Mouse (Mus musculus) liver, embryonic 15.5 days (tissue): ENCODE data around the gene Cdk4. TPM values are rescaled to one million over a fixed set of nuclear protein-coding genes. Genes with fewer than 3 reads are reported as not detected.
A peak's percentile ranks its signal among the peaks of the same experiment; 100 is the strongest.
"Not testable (repeated sequence)": the region's sequence is repeated elsewhere in the genome, so short reads cannot be mapped to it uniquely, and the experiment has no call there.

Experiments used
- ATAC-seq: fragments of 200-750 bp; cut with Nextera tagmentation; 2 replicates; pipeline ENCODE4 v1.8.0; 2017; ENCODE audit warnings: moderate number of reproducible peaks, mild to moderate bottlenecking, moderate library complexity; ENCODE audit not compliant: insufficient read depth
- H3K27ac ChIP-seq: fragments of 300-500 bp; sonication (generic); replicated peaks from 2 replicates; pipeline ENCODE4 v1.5.1; 2015; ENCODE audit warnings: mild to moderate bottlenecking, inconsistent platforms
- H3K27me3 ChIP-seq: fragments of 300-500 bp; sonication (generic); 2 replicates; pipeline ENCODE4 v1.6.1; 2015; ENCODE audit warnings: mild to moderate bottlenecking, inconsistent platforms
- H3K36me3 ChIP-seq: fragments of 300-500 bp; sonication (generic); replicated peaks from 2 replicates; pipeline ENCODE4 v1.6.1; 2015; ENCODE audit warnings: moderate library complexity, mild to moderate bottlenecking, inconsistent platforms
- H3K4me1 ChIP-seq: fragments of 300-500 bp; sonication (generic); replicated peaks from 2 replicates; pipeline ENCODE4 v1.6.1; 2015; ENCODE audit warnings: inconsistent platforms
- H3K4me2 ChIP-seq: fragments of 300-500 bp; sonication (generic); 2 replicates; pipeline ENCODE4 v1.6.1; 2015; ENCODE audit warnings: moderate library complexity, mild to moderate bottlenecking, inconsistent platforms
- H3K4me3 ChIP-seq: fragments of 300-500 bp; sonication (generic); replicated peaks from 2 replicates; pipeline ENCODE4 v1.5.1; 2015; ENCODE audit warnings: mild to moderate bottlenecking, inconsistent platforms
- H3K9ac ChIP-seq: fragments of 300-500 bp; sonication (generic); 2 replicates; pipeline ENCODE4 v1.6.1; 2015; ENCODE audit warnings: moderate library complexity, mild to moderate bottlenecking, inconsistent platforms
- H3K9me3 ChIP-seq: fragments of 300-500 bp; sonication (generic); replicated peaks from 2 replicates; pipeline ENCODE4 v1.6.1; 2016; ENCODE audit warnings: inconsistent platforms
- WGBS: fragments of 180-500 bp; shearing (Covaris S2); methylation state at CpG from one replicate; pipeline ENCODE4 v1.1.7; 2015; ENCODE audit warnings: mixed read lengths; ENCODE audit not compliant: insufficient replicate concordance; 5-methylcytosine and 5-hydroxymethylcytosine counted together
- polyA plus RNA-seq: library from polyadenylated mRNA; unstranded; fragments of >200 nt; fragmentation: Nextera tagmentation; extraction: Ambion mirVana; gene quantifications from 2 replicates; pipeline ENCODE4 v1.2.1, GENCODE M21; 2015

The Cdk4 gene
- polyA plus RNA-seq, 1 experiment from 2014 or later = 361 TPM

DNA sequence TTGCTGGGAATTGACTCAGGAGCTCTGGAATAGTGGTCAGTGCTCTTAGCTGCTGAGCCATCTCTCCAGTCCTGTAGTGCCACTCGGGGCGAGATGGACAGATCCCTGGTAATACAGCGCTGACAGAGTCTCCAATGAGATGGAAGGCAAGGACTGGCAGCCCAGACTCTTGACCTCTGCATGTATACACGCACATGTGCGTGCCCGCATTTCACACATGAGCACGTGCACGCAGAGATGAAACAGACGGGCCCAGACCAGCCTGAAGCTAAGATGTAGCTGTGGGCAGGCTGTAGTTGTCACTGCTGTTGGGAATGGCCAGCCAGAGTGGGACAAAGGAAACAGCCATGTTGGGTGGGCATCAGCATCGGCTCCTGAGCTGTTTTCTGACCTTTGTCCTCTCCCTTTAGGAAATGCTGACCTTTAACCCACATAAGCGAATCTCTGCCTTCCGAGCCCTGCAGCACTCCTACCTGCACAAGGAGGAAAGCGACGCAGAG, 3.2 kb downstream of the Cdk4 start:
- Histone ChIP-seq H3K9ac (no peak overlapping the region), H3K4me1 (peaks cover 86% of the 10 kb centered on the region), H3K4me3 (no peak overlapping the region), H3K4me2 (peak overlapping the region; percentile 17; the same call in 1 of the 2 replicates), H3K27ac (0 out of 2 replicates have a peak overlapping the region, but pooled peaks have one; percentile 0), H3K36me3 (peaks cover 37% of the 10 kb centered on the region), H3K27me3 (peaks cover 12% of the 10 kb centered on the region), H3K9me3 (no peaks in the 10 kb centered on the region)
- ATAC-seq = no peak
- 81% methylated on average over 14 of the region's 14 CpGs for WGBS

DNA sequence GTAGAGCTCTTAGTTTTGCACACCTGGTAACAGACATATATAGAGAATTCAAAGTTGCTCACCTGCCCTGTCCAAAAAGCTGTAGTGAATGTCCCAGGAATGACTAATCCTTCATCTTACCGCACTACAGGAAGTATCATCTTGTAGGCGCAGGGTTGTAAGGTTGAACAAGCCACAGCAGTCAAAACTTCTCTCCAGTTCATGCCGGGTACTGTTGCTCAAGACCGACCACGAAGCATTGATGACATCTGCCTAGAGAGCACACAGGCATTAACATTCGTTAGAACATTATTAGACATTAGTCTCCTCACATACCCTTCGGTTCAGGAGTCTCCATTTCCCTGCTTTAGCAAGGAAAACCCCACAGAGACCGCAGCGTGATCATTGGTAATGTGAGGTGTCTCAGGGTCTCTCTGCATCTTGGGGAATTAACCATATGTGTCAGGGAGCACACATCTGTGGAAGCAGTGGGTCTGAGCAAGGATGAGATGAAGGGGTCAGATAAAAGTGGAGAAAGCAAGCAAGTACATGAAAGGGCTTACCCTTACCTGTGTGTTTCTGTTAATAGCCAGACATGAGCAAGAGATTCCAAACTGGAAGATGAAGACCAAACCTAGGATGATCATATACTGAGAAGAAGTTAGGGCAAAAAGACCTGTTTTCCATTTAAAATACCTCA, 5.2 kb downstream of the Cdk4 start:
- H3K27ac ChIP-seq = peak overlapping the region; percentile 66
- 41% methylated on average over 9 of the region's 9 CpGs for WGBS
- peak overlapping the region; percentile 85 for H3K4me2 ChIP-seq
- H3K4me1 ChIP-seq = peaks cover 72% of the 10 kb centered on the region
- H3K36me3 ChIP-seq = peaks cover 37% of the 10 kb centered on the region
- ATAC-seq = no peak
- peak overlapping the region; percentile 67 for H3K4me3 ChIP-seq
- H3K9me3 ChIP-seq = no peaks in the 10 kb centered on the region
- no peaks in the 10 kb centered on the region for H3K27me3 ChIP-seq
- H3K9ac ChIP-seq = no peak overlapping the region

DNA sequence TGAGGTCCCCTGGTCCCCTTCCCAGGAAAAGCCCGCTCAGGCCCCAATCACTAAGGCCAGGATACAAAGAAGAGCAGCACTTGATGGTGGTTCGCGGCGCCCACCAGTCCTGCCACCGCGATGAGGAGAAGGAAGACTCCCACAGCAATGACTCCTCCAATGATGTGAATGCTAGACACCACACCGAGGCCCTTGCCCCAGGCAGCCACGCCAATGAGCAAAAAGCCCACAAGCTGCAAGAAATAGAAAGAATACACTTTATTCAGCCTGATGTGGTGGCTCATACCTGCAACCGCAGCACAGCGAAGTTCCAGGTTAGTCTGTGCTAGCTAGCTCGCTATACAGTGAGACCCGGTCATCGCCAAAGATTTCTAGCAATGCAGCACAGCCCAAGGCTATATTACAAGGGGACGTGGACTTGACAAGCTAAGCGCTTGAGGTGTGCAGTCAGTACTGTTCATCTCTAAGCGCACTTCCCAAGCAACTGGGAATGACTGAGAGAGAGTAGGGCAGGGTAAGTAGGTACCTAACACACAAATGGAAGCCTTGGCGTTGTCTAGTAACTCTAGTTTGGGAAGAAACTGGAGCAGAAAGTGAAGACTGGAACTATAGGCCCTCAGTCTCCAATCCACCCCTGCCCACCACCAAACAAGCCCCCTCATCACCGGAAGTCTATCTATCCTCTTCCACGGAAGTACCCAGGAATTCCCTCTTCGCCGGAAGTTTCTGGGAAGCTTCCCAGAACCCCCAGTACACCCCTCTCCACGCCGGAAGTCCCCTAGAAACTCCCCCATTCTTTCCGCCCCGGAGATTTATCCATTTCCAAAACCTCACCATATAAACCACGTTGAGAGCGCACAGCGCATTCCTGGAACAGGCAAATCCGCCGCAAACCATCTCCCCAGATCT, 6.2 kb downstream of the Cdk4 start:
- Histone ChIP-seq H3K36me3 (peaks cover 37% of the 10 kb centered on the region), H3K4me1 (peaks cover 62% of the 10 kb centered on the region), H3K27me3 (no peaks in the 10 kb centered on the region), H3K27ac (peak overlapping the region; percentile 66), H3K4me2 (peak overlapping the region; percentile 85), H3K4me3 (peak overlapping the region; percentile 67), H3K9me3 (no peaks in the 10 kb centered on the region), H3K9ac (peak overlapping the region; percentile 60)
- ATAC-seq = peak; percentile 16; the same call in 1 of the 2 replicates
- 6% methylated on average over 30 of the region's 30 CpGs for WGBS

DNA sequence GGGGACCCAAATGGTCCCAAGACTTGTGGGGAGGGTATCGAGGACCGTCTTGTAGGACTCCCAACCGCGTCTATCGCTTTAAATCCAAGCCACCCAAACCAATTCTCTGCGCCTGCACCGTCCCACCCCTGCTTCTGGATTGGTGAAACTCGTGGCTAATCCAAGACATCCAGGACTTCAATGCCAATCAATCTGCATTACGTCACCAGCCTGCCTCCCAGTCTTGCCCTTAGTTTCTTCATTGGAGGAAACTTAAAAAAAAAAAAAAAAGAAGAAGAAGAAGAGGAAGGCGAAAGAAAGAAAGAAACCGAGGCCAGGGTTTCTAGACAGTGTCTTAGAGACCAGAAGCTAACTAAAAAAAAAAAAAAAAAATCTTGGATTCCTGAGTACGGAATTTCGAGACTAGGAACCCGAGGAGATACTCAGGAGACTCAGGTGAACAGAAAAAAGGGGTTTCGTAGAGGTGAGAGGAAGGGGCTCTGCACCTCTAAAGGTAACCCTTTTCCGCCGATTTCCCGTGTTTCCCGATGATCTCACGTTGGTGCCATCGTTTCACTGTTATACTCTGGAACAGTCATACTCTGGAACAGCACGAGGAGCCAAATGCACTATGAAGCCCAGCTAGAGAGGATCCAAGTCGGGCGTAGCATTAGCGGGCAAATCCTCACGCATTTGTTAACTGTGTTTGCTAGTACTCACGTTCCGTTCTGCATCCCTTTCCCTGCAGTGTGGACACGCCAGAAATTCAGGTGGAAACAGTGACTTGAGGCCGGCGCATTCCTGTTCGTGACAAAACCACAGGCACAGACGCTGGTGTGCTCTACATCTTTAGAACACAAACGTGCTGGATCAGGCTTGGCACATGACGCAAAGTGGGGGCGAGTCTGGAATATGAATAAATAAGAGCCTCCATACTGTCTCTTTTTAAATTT, 7.1 kb downstream of the Cdk4 start, which contains the start of gene Tspan31:
Gene Tspan31, minus strand, starts transcription at position 75 of the 932 bp plus-strand sequence.
- peak; percentile 84 for ATAC-seq
- peak within 1 kb of the TSS; percentile 67 for H3K4me3 ChIP-seq
- 1% methylated on average over 36 of the region's 36 CpGs for WGBS
- H3K27ac ChIP-seq = peak within 1 kb of the TSS; percentile 66
- H3K9me3 ChIP-seq = no peaks in the 10 kb centered on the region
- H3K4me2 ChIP-seq = peak within 1 kb of the TSS; percentile 85
- peaks cover 58% of the 10 kb centered on the region for H3K4me1 ChIP-seq
- peaks cover 29% of the 10 kb centered on the region for H3K36me3 ChIP-seq
- no peaks in the 10 kb centered on the region for H3K27me3 ChIP-seq
- H3K9ac ChIP-seq = peak within 1 kb of the TSS; percentile 64

DNA sequence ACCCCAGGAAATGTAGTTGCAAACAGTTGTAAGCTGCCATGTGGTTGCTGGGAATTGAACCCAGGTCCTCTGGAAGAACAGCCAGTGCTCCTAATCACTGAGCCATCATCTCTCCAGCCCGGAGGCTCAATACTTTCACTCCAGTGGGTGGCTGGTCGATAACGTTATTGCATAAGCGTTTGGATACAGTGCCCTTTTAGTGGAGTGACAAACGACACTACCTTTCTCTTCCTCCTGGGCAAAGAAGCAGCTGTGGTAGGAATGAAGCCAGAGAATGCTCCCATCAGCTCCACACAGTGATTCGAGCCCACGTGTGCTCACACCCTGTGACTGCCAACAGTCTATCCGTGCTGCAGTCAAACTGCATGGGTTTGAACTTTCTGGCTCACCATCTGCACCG, 7.9 kb downstream of the Cdk4 start:
- Histone ChIP-seq H3K9me3 (no peaks in the 10 kb centered on the region), H3K9ac (no peak overlapping the region; the same call in 1 of the 2 replicates), H3K27me3 (no peaks in the 10 kb centered on the region), H3K4me1 (peaks cover 58% of the 10 kb centered on the region), H3K4me3 (peak overlapping the region; percentile 67), H3K36me3 (peaks cover 21% of the 10 kb centered on the region), H3K27ac (0 out of 2 replicates have a peak overlapping the region, but pooled peaks have one; percentile 60), H3K4me2 (peak overlapping the region; percentile 85)
- no peak for ATAC-seq
- WGBS = 51% methylated on average over 9 of the region's 9 CpGs

DNA sequence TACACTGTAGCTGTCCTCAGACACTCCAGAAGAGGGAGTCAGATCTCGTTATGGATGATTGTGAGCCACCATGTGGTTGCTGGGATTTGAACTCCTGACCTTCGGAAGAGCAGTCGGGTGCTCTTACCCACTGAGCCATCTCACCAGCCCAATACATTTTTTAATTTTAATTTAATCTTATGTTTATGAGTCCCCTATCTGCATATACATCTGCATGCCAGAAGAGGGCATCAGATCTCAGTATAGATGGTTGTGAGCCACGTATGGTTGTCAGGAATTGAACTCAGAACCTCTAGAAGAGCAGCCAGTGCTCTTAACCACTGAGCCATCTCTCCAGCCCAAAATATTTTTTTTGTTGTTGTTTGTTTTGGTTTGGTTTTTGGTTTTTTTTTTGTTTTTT, 8.9 kb downstream of the Cdk4 start:
- not testable (repeated sequence) for H3K9me3 ChIP-seq, H3K27ac ChIP-seq, H3K27me3 ChIP-seq, H3K9ac ChIP-seq, H3K4me3 ChIP-seq, H3K4me2 ChIP-seq, ATAC-seq
- WGBS = 74% methylated on average over 4 of the region's 4 CpGs
- Histone ChIP-seq H3K4me1 (peaks cover 59% of the 10 kb centered on the region), H3K36me3 (peaks cover 10% of the 10 kb centered on the region)

DNA sequence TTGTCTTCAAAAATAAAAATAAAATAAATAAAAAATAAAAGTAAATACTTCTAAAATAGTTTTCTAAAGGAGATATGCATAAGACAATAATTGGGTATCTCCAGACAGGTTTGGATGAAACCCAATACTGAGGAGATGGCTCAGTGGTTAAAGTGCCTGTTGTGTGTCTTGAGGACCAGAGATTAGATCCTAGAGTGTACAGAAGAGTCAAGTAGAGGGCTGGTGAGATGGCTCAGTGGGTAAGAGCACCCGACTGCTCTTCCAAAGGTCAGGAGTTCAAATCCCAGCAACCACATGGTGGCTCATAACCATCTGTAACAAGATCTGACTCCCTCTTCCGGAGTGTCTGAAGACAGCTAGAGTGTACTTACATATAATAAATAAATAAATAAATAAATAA, 9.6 kb downstream of the Cdk4 start:
- not testable (repeated sequence) for H3K27ac ChIP-seq, ATAC-seq, H3K36me3 ChIP-seq, H3K9ac ChIP-seq, H3K9me3 ChIP-seq, H3K4me3 ChIP-seq, H3K4me2 ChIP-seq
- peaks cover 57% of the 10 kb centered on the region for H3K4me1 ChIP-seq
- H3K27me3 ChIP-seq = peaks cover 10% of the 10 kb centered on the region
- WGBS = 62% methylated on average over 2 of the region's 2 CpGs

DNA sequence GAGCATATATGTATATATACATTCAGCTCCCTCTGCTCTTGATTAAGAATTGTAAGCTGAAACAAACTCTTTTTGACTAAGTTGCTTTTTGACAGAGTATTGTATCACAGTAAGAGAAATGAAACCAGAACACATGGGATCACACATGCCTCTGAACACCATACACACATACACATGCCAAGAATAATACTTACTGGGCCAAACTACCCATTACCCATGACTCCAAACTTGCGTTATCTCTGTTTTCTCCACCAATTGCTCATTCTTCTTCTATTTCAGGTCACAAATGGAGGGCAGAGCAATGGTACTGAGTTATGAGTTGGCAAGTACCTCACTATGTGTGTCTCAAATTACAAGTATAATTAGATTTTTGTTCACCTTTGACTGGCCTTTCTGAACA, 10.6 kb downstream of the Cdk4 start:
- no peak overlapping the region for H3K4me2 ChIP-seq
- peaks cover 57% of the 10 kb centered on the region for H3K4me1 ChIP-seq
- H3K27ac ChIP-seq = no peak overlapping the region
- peaks cover 20% of the 10 kb centered on the region for H3K27me3 ChIP-seq
- WGBS = 87% methylated on average over 1 of the region's 1 CpGs
- no peaks in the 10 kb centered on the region for H3K9me3 ChIP-seq
- no peak overlapping the region for H3K9ac ChIP-seq
- no peaks in the 10 kb centered on the region for H3K36me3 ChIP-seq
- no peak overlapping the region for H3K4me3 ChIP-seq
- no peak for ATAC-seq

DNA sequence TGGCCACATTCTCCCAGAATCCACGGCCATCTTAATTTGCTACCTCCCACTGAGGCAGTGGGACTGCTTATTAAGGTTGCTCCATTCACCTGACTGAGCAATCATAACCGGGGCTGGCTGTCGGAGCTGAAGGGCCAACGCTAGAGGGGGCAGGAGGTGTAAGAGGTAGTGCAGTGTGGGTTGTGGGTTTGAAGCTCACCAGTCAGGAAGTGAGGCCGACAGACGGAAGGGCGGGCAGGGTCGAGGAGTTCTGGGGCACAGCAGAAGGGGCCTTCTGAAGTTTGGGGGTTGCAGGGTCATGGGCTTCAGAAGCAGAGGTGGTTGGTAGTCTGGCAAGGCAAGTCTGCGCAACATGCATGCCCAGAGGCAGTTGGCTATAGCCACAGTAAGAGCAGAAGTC, 11.7 kb downstream of the Cdk4 start, which contains the start of gene Agap2:
Gene Agap2, plus strand, starts transcription at position 205 of the 400 bp plus-strand sequence.
- 14% methylated on average over 9 of the region's 9 CpGs for WGBS

DNA sequence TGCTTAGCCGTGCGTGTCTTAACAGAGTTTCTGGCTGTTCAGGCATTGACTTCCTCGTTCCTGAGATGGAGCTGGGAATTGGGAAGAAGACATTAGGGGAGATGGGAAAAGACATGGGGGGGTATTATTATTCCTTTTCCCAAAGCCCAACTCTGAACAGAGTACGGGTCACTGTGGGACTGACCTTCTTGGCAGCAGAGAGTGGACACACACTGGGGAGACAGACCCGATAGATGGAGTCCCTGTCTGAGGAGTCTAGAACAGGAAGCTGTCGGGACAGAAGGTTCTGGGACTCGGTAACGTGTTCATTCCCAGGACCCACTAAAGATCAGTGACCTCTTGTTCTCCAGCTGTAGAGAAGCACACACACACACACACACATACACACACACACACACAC, 12.3 kb downstream of the Cdk4 start:
- H3K9ac ChIP-seq = no peak overlapping the region
- 17% methylated on average over 8 of the region's 8 CpGs for WGBS
- no peak overlapping the region for H3K27ac ChIP-seq
- no peak for ATAC-seq
- H3K36me3 ChIP-seq = no peaks in the 10 kb centered on the region
- H3K4me2 ChIP-seq = peak overlapping the region; percentile 52
- peaks cover 37% of the 10 kb centered on the region for H3K27me3 ChIP-seq
- H3K4me1 ChIP-seq = peaks cover 62% of the 10 kb centered on the region
- peak overlapping the region; percentile 42 for H3K4me3 ChIP-seq
- H3K9me3 ChIP-seq = no peaks in the 10 kb centered on the region

More for the DNA sequence above, 11.7 kb downstream of the Cdk4 start, which contains the start of gene Agap2:
- Histone ChIP-seq H3K36me3 (no peaks in the 10 kb centered on the region), H3K9me3 (no peaks in the 10 kb centered on the region), H3K27me3 (peaks cover 31% of the 10 kb centered on the region), H3K4me2 (peak within 1 kb of the TSS; percentile 52), H3K4me1 (peaks cover 58% of the 10 kb centered on the region), H3K27ac (no peak within 1 kb of the TSS), H3K4me3 (peak within 1 kb of the TSS; percentile 42), H3K9ac (no peak within 1 kb of the TSS)
- no peak for ATAC-seq
